Mouse (Mus musculus) CH12.LX (cell line): ENCODE results near the gene Retn. TPM values are rescaled to one million over a fixed set of nuclear protein-coding genes. Genes with fewer than 3 reads are reported as not detected.

Experiments used
- DNase-seq: peaks from one replicate; pipeline ENCODE4 v3.0.0-alpha.2; 2013; ENCODE audit errors: extremely low read depth
- H3K27ac ChIP-seq: 2 replicates; pipeline ENCODE4 v1.5.1; 2012; ENCODE audit warnings: low read depth, mild to moderate bottlenecking, control low read depth, moderate library complexity; ENCODE audit not compliant: insufficient read depth
- H3K27me3 ChIP-seq: replicated peaks from 2 replicates; pipeline ENCODE3; 2012; ENCODE audit warnings: inconsistent platforms
- H3K36me3 ChIP-seq, 2 experiments: replicated peaks in 1 of 2; 2 replicates each; pipeline versions ENCODE3 to v1.6.1; 2012; ENCODE audit warnings: inconsistent platforms in 1 of 2, low read length in 1 of 2, mild to moderate bottlenecking in 1 of 2, mixed read lengths in 1 of 2, moderate library complexity in 1 of 2; ENCODE audit not compliant: control insufficient read depth in 1 of 2, insufficient read depth in 1 of 2
- H3K4me1 ChIP-seq, 2 experiments: 2 replicates each; pipeline ENCODE4 v1.6.1; 2012; ENCODE audit warnings: inconsistent platforms in 1 of 2, moderate library complexity in 1 of 2; ENCODE audit not compliant: insufficient read depth in 2 of 2, control insufficient read depth in 1 of 2
- H3K4me2 ChIP-seq: 2 replicates; pipeline ENCODE4 v1.6.1; 2012; ENCODE audit warnings: low read depth, mild to moderate bottlenecking, control low read depth; ENCODE audit not compliant: poor library complexity, insufficient read depth, severe bottlenecking
- H3K4me3 ChIP-seq, 3 experiments: fragments of 150-350 bp in 1 of 3; sonication (generic) in 1 of 3; replicated peaks in 1 of 3; 2 replicates each; pipeline versions ENCODE3 to v1.5.1; 2011 to 2012; ENCODE audit warnings: low read depth in 2 of 3, low read length in 2 of 3, mild to moderate bottlenecking in 2 of 3, moderate library complexity in 2 of 3, control low read depth in 1 of 3, improper control_type of control experiment in 1 of 3, inconsistent platforms in 1 of 3, mixed read lengths in 1 of 3; ENCODE audit not compliant: poor library complexity in 1 of 3
- H3K79me2 ChIP-seq: replicated peaks from 2 replicates; pipeline ENCODE4 v1.6.1; 2012; ENCODE audit warnings: mild to moderate bottlenecking, moderate library complexity; ENCODE audit not compliant: control insufficient read depth, poor library complexity, insufficient read depth, severe bottlenecking; ENCODE audit errors: extremely low read depth
- H3K9ac ChIP-seq: 2 replicates; pipeline ENCODE4 v1.6.1; 2012; ENCODE audit warnings: low read depth, mild to moderate bottlenecking, control low read depth, moderate library complexity; ENCODE audit not compliant: insufficient read depth
- H3K9me3 ChIP-seq: replicated peaks from 2 replicates; pipeline ENCODE3; 2012; ENCODE audit warnings: low read length, inconsistent platforms, mixed read lengths
- BHLHE40 ChIP-seq: IDR thresholded peaks from 2 replicates; pipeline ENCODE4 v1.6.1; 2011; ENCODE audit warnings: mild to moderate bottlenecking, low read depth, low read length, improper control_type of control experiment
- CHD1 ChIP-seq: IDR thresholded peaks from 2 replicates; pipeline ENCODE4 v1.6.1; 2012; ENCODE audit warnings: low read depth, low read length, improper control_type of control experiment, inconsistent platforms
- CHD2 ChIP-seq: IDR thresholded peaks from 2 replicates; pipeline ENCODE4 v1.6.1; 2011; ENCODE audit warnings: low read length, improper control_type of control experiment
- CTCF ChIP-seq, 2 experiments: IDR thresholded peaks in 1 of 2; conservative IDR thresholded peaks in 1 of 2; 2 replicates each; pipeline ENCODE4 v1.5.1; 2011 to 2012; ENCODE audit warnings: low read depth in 2 of 2, low read length in 2 of 2, improper control_type of control experiment in 1 of 2, inconsistent platforms in 1 of 2, mild to moderate bottlenecking in 1 of 2, moderate library complexity in 1 of 2
- E2F4 ChIP-seq: IDR thresholded peaks from 2 replicates; pipeline ENCODE4 v1.6.1; 2011; ENCODE audit warnings: low read depth, low read length, improper control_type of control experiment; ENCODE audit not compliant: insufficient replicate concordance
- ELF1 ChIP-seq: IDR thresholded peaks from 2 replicates; pipeline ENCODE4 v1.6.1; 2014; ENCODE audit warnings: low read depth, mild to moderate bottlenecking, inconsistent platforms, low read length, improper control_type of control experiment
- EP300 ChIP-seq: IDR thresholded peaks from 2 replicates; pipeline ENCODE4 v1.6.1; 2011; ENCODE audit warnings: low read length, improper control_type of control experiment
- ETS1 ChIP-seq: conservative IDR thresholded peaks from 2 replicates; pipeline ENCODE4 v1.6.1; 2012; ENCODE audit warnings: low read depth, mild to moderate bottlenecking, inconsistent platforms, low read length, improper control_type of control experiment, moderate library complexity
- GABPA ChIP-seq: IDR thresholded peaks from 2 replicates; pipeline ENCODE4 v1.6.1; 2012; ENCODE audit warnings: low read depth, low read length, improper control_type of control experiment, inconsistent platforms; ENCODE audit not compliant: insufficient replicate concordance
- HCFC1 ChIP-seq: IDR thresholded peaks from 2 replicates; pipeline ENCODE4 v1.6.1; 2012; ENCODE audit warnings: low read depth, mild to moderate bottlenecking, inconsistent platforms, low read length, improper control_type of control experiment
- IRF4 ChIP-seq: IDR thresholded peaks from 2 replicates; pipeline ENCODE4 v1.6.1; 2014; ENCODE audit warnings: low read depth, mild to moderate bottlenecking, inconsistent platforms, low read length, improper control_type of control experiment
- JUN ChIP-seq: IDR thresholded peaks from 2 replicates; pipeline ENCODE4 v1.6.1; 2011; ENCODE audit warnings: low read depth, mild to moderate bottlenecking, low read length, improper control_type of control experiment, moderate library complexity; ENCODE audit not compliant: insufficient read depth
- JUND ChIP-seq: conservative IDR thresholded peaks from 2 replicates; pipeline ENCODE4 v1.6.1; 2011; ENCODE audit warnings: low read depth, low read length, improper control_type of control experiment
- KAT2A ChIP-seq: IDR thresholded peaks from 2 replicates; pipeline ENCODE4 v1.6.1; 2012; ENCODE audit warnings: low read length, improper control_type of control experiment, inconsistent platforms; ENCODE audit not compliant: insufficient replicate concordance
- MAFK ChIP-seq: IDR thresholded peaks from 2 replicates; pipeline ENCODE4 v1.6.1; 2011; ENCODE audit warnings: low read length, improper control_type of control experiment; ENCODE audit not compliant: insufficient replicate concordance
- MAX ChIP-seq: IDR thresholded peaks from 2 replicates; pipeline ENCODE4 v1.6.1; 2011; ENCODE audit warnings: low read length, improper control_type of control experiment
- MAZ ChIP-seq: IDR thresholded peaks from 2 replicates; pipeline ENCODE4 v1.6.1; 2012; ENCODE audit warnings: low read depth, mild to moderate bottlenecking, inconsistent platforms, low read length, improper control_type of control experiment, moderate library complexity
- MEF2A ChIP-seq: IDR thresholded peaks from 2 replicates; pipeline ENCODE4 v1.6.1; 2014; ENCODE audit warnings: low read depth, mild to moderate bottlenecking, inconsistent platforms, low read length, improper control_type of control experiment, borderline replicate concordance
- MXI1 ChIP-seq: IDR thresholded peaks from 2 replicates; pipeline ENCODE4 v1.6.1; 2011; ENCODE audit warnings: mild to moderate bottlenecking, low read depth, low read length, improper control_type of control experiment
- MYC ChIP-seq: IDR thresholded peaks from 2 replicates; pipeline ENCODE4 v1.6.1; 2011; ENCODE audit warnings: low read depth, mild to moderate bottlenecking, improper control_type of control experiment, low read length
- NELFE ChIP-seq: IDR thresholded peaks from 2 replicates; pipeline ENCODE4 v1.6.1; 2011; ENCODE audit warnings: low read depth, low read length, improper control_type of control experiment
- NRF1 ChIP-seq: IDR thresholded peaks from 2 replicates; pipeline ENCODE4 v1.6.1; 2014; ENCODE audit warnings: low read depth, mild to moderate bottlenecking, inconsistent platforms, low read length, improper control_type of control experiment, moderate library complexity
- PAX5 ChIP-seq: IDR thresholded peaks from 2 replicates; pipeline ENCODE4 v1.6.1; 2012; ENCODE audit warnings: low read length, inconsistent platforms, mixed read lengths
- POLR2A ChIP-seq: IDR thresholded peaks from 2 replicates; pipeline ENCODE4 v1.6.1; 2011; ENCODE audit warnings: low read depth, mild to moderate bottlenecking, improper control_type of control experiment, low read length
- POLR2AphosphoS2 ChIP-seq: IDR thresholded peaks from 2 replicates; pipeline ENCODE4 v1.6.1; 2011; ENCODE audit warnings: low read depth, low read length, improper control_type of control experiment
- RAD21 ChIP-seq: IDR thresholded peaks from 2 replicates; pipeline ENCODE4 v1.6.1; 2011; ENCODE audit warnings: low read depth, mild to moderate bottlenecking, low read length, improper control_type of control experiment, moderate library complexity
- RCOR1 ChIP-seq: conservative IDR thresholded peaks from 2 replicates; pipeline ENCODE4 v1.6.1; 2012; ENCODE audit warnings: low read depth, mild to moderate bottlenecking, inconsistent platforms, low read length, improper control_type of control experiment
- SIN3A ChIP-seq: IDR thresholded peaks from 2 replicates; pipeline ENCODE4 v1.6.1; 2012; ENCODE audit warnings: low read length, improper control_type of control experiment, inconsistent platforms
- SMC3 ChIP-seq: IDR thresholded peaks from 2 replicates; pipeline ENCODE4 v1.6.1; 2011; ENCODE audit warnings: low read depth, low read length, improper control_type of control experiment
- TBP ChIP-seq: conservative IDR thresholded peaks from 2 replicates; pipeline ENCODE4 v1.6.1; 2011; ENCODE audit warnings: low read depth, low read length, improper control_type of control experiment
- TCF12 ChIP-seq: IDR thresholded peaks from 2 replicates; pipeline ENCODE4 v1.6.1; 2014; ENCODE audit warnings: low read depth, mild to moderate bottlenecking, inconsistent platforms, low read length, improper control_type of control experiment
- UBTF ChIP-seq: IDR thresholded peaks from 2 replicates; pipeline ENCODE4 v1.6.1; 2012; ENCODE audit warnings: low read depth, mild to moderate bottlenecking, inconsistent platforms, low read length, improper control_type of control experiment, moderate library complexity
- USF1 ChIP-seq: IDR thresholded peaks from 2 replicates; pipeline ENCODE4 v1.6.1; 2014; ENCODE audit warnings: low read depth, mild to moderate bottlenecking, inconsistent platforms, low read length, improper control_type of control experiment
- USF2 ChIP-seq: conservative IDR thresholded peaks from 2 replicates; pipeline ENCODE4 v1.6.1; 2011; ENCODE audit warnings: low read depth, low read length, improper control_type of control experiment
- ZC3H11A ChIP-seq: IDR thresholded peaks from 2 replicates; pipeline ENCODE4 v1.6.1; 2012; ENCODE audit warnings: low read depth, mild to moderate bottlenecking, inconsistent platforms, low read length, improper control_type of control experiment
- ZKSCAN1 ChIP-seq: IDR thresholded peaks from 2 replicates; pipeline ENCODE4 v1.6.1; 2012; ENCODE audit warnings: low read depth, inconsistent platforms, low read length, improper control_type of control experiment, borderline replicate concordance
- ZMIZ1 ChIP-seq: IDR thresholded peaks from 2 replicates; pipeline ENCODE4 v1.6.1; 2012; ENCODE audit warnings: low read depth, mild to moderate bottlenecking, inconsistent platforms, low read length, improper control_type of control experiment
- ZNF384 ChIP-seq: IDR thresholded peaks from 2 replicates; pipeline ENCODE4 v1.6.1; 2012; ENCODE audit warnings: low read depth, low read length, improper control_type of control experiment, inconsistent platforms
- dilution Hi-C: fragments of 300-500 bp; cut with MboI; formaldehyde crosslinking; loops from 2 replicates; pipeline ENCODE4 v1.14.3; 2020; ENCODE audit warnings: low sequenced_read_pairs; ENCODE audit not compliant: extremely low pct_unique_long_range_greater_than_20kb, extremely low pct_ligation_motif_present
- in situ Hi-C: fragments of 300-500 bp; cut with MboI; formaldehyde crosslinking; loops from 3 replicates; pipeline ENCODE4 v1.14.3; 2019; ENCODE audit warnings: low sequenced_read_pairs, low pct_ligation_motif_present, low pct_unique_long_range_greater_than_20kb, mixed read lengths
- polyA plus RNA-seq: library from polyadenylated mRNA; unstranded; fragments of >175 nt; gene quantifications from 2 replicates; pipeline ENCODE4 v1.2.1, GENCODE M21; 2012; ENCODE audit warnings: low read depth; ENCODE audit not compliant: insufficient read length
- total RNA-seq, 2 experiments: library from RNA; depleted of rRNA; stranded (reverse); fragments of 300-350 nt in 1 of 2; fragments of >200 nt in 1 of 2; gene quantifications; 2 replicates each; pipeline ENCODE4 v1.2.3; 2012 to 2014

Gene Retn
- total and polyA plus RNA-seq, 3 experiments, result 0.27 TPM; not detected in 2

DNA sequence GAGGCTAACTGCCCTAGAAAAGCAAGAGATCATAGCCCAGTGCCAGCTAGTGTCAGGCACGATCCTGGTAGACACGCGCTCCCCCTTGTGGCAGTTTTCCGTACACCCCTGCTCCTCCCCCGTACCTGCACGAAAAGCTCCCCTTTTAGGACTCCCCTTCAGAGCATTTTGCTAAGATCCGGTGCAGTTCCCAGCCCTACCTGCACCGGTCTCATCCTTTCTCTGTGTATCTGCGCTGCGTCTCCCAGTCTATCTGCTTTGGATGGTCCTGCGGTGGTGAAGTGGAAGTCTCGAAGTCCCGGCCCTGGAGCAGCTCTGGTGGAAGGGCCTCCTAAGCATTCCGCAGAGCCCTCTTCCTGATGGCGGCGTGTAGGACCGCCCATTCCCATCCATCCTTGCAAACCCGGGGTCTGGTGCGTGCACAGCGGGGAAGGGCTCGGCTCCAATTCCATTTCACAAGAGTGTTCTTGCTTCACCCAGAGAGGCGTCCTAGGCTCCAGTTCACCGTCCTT lies 16.5 kb downstream of the Retn start, which contains the start of gene Fcor:
TSS of gene Fcor (minus strand) at position 383 of the 512 bp plus-strand sequence.
- DNase-seq, result peak; percentile 73
- H3K9me3 ChIP-seq, result no peaks in the 10 kb centered on the region
- no peaks in the 10 kb centered on the region for H3K36me3 ChIP-seq
- in situ Hi-C loops (loop anchor here (5.0 to 10.0 kb wide), 4 partner anchors 45 to 317 kb away; partner anchors contain the start of genes A430078G23Rik, Pcp2 and Pex11g), dilution Hi-C loops (no loop called here)
- no peak within 1 kb of the TSS for H3K27ac ChIP-seq
- TF ChIP-seq TCF12 (no peak), ZNF384 (no peak), RCOR1 (no peak), ETS1 (no peak), UBTF (no peak), MAZ (no peak), POLR2AphosphoS2 (no peak), MAX (0 out of 2 replicates have a peak, but pooled peaks have one; percentile 32), JUND (no peak), E2F4 (no peak), GABPA (no peak), CHD1 (no peak), USF2 (no peak), EP300 (no peak), USF1 (no peak), TBP (no peak), PAX5 (no peak), ZC3H11A (peak; percentile 49), KAT2A (no peak), IRF4 (no peak), SIN3A (no peak), ZKSCAN1 (no peak), NELFE (0 out of 2 replicates have a peak, but pooled peaks have one; percentile 25), NRF1 (no peak), JUN (no peak), MYC (no peak), POLR2A (no peak), CHD2 (no peak), HCFC1 (no peak), CTCF (conservative IDR thresholded peaks at IDR 0.05 in 1 of 2, IDR thresholded peaks at IDR 0.05 in 1 of 2; ENCODE audit: low read depth in 2 of 2, low read length in 2 of 2) (peak; percentile 87 to 94), BHLHE40 (peak; percentile 38; the same call in 1 of the 2 replicates), ELF1 (no peak), MAFK (no peak), SMC3 (peak; percentile 91), ZMIZ1 (no peak), RAD21 (peak; percentile 90), MEF2A (no peak; the same call in 1 of the 2 replicates), MXI1 (no peak)
- 0 out of 2 replicates have a peak within 1 kb of the TSS, but pooled peaks have one; percentile 1 for H3K9ac ChIP-seq
- peak within 1 kb of the TSS; percentile 34 to 58 (median 48) for H3K4me3 ChIP-seq
- peak within 1 kb of the TSS; percentile 55 for H3K4me2 ChIP-seq
- H3K27me3 ChIP-seq, result peaks cover 25% of the 10 kb centered on the region
- H3K79me2 ChIP-seq, result peaks cover 6% of the 10 kb centered on the region; the same call in 1 of the 2 replicates
- peaks cover 0 to 13% of the 10 kb centered on the region in 2 experiments; a peak in 2 of 4 replicates for H3K4me1 ChIP-seq
